Mouse (Mus musculus) forebrain, embryonic 14.5 days (tissue): ENCODE measurements at regions not wholly inside any gene's neighbourhood (a gene's known extent, or its start where the extent isn't known, plus 50 kb on each side); places are given as distances from the start of the nearest gene placed in this dataset.

Source experiments
- ATAC-seq: fragments of 200-750 bp; cut with Nextera tagmentation; 2 replicates; pipeline ENCODE4 v1.8.0; 2017; ENCODE audit warnings: mild to moderate bottlenecking, moderate library complexity
- DNase-seq: peaks from one replicate; pipeline ENCODE4 v3.0.0-alpha.2; 2015; ENCODE audit warnings: low spot score
- H3K27ac ChIP-seq: fragments of 300-500 bp; sonication (generic); 2 replicates; pipeline ENCODE4 v1.5.1; 2014; ENCODE audit warnings: low read depth, mild to moderate bottlenecking, control low read depth, low read length, moderate library complexity
- H3K27me3 ChIP-seq: fragments of 300-500 bp; sonication (generic); replicated peaks from 2 replicates; pipeline ENCODE4 v1.6.1; 2014; ENCODE audit warnings: low read length, control low read depth, mixed read lengths; ENCODE audit not compliant: control insufficient read depth, insufficient read depth
- H3K36me3 ChIP-seq: fragments of 300-500 bp; sonication (generic); 2 replicates; pipeline ENCODE4 v1.6.1; 2014; ENCODE audit warnings: low read length, control low read depth; ENCODE audit not compliant: control insufficient read depth, insufficient read depth
- H3K4me1 ChIP-seq: fragments of 300-500 bp; sonication (generic); 2 replicates; pipeline ENCODE4 v1.6.1; 2014; ENCODE audit warnings: antibody characterized with exemption, low read length, control low read depth; ENCODE audit not compliant: control insufficient read depth, insufficient read depth
- H3K4me2 ChIP-seq: fragments of 300-500 bp; sonication (generic); 2 replicates; pipeline ENCODE4 v1.6.1; 2014; ENCODE audit warnings: mild to moderate bottlenecking, control low read depth, low read length
- H3K4me3 ChIP-seq: fragments of 300-500 bp; sonication (generic); 2 replicates; pipeline ENCODE4 v1.5.1; 2014; ENCODE audit warnings: low read depth, low read length, control low read depth
- H3K9ac ChIP-seq: fragments of 300-500 bp; sonication (generic); 2 replicates; pipeline ENCODE4 v1.6.1; 2014; ENCODE audit warnings: mild to moderate bottlenecking, low read length, control low read depth, moderate library complexity
- H3K9me3 ChIP-seq: fragments of 300-500 bp; sonication (generic); replicated peaks from 2 replicates; pipeline ENCODE4 v1.6.1; 2016; ENCODE audit warnings: low read length, control low read depth, mixed read lengths; ENCODE audit not compliant: control insufficient read depth
- WGBS: fragments of 180-500 bp; shearing (Covaris S2); extraction: QIAGEN DNeasy Blood & Tissue Kit; methylation state at CpG from one replicate; pipeline ENCODE4 v1.1.7; 2014; 5-methylcytosine and 5-hydroxymethylcytosine counted together

- Histone ChIP-seq H3K9ac (no peak overlapping the region), H3K27ac (no peak overlapping the region), H3K9me3 (no peaks in the 10 kb centered on the region), H3K4me1 (no peaks in the 10 kb centered on the region), H3K4me2 (no peak overlapping the region), H3K4me3 (no peak overlapping the region), H3K36me3 (no peaks in the 10 kb centered on the region), H3K27me3 (no peaks in the 10 kb centered on the region)
- WGBS: 77% methylated on average over 2 of the region's 2 CpGs
- peak; percentile 54 for ATAC-seq
- peak; percentile 21 for DNase-seq
These were observed 505.3 kb upstream of the Pou3f4 start for GRCm38 (mm10) chrX:110308810-110309209.

DNA sequence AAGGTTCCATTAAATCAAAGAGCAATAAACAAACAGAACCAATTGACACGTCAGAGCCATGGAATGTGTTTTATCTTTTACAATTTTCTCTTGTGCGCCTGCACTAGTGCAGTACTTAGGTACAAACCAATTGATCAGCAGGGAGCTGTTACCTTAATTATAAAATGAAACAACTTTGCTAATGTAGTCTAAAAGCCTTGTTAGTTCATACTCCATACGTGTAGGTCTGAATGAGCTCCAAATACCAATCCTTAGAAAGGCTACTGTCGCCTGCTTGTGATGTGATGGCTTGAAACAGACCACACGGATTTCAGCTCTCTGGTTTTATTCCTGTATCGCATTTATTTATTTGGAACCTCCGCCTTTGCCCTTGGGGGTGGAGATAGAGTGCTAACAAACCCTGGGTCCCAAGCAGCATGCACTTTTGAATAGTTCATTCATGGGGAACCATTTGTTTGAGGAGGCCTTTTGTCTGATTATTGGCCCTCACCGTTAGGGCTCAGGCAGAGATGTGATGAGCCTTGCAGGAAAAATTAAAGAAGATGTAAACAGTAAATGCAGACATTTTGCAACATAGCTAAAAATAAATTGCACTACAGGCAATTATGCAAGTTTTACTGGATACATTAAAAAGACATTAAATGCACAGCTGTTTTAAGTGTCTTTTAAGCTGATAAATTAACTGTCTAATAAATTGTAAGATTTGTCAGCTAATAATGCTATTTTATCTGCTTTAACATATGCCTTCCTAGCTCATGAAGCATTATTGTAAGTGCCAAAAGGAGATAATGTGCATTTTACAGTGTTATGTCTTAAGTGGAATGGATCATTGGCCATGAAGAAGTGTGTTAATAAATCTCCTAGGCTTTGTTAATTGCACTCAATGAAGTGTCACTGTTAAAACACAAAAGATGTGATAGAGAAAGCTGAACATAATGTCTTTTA lies 496.0 kb upstream of the Pou3f4 start:
- 30% methylated on average over 8 of the region's 8 CpGs for WGBS
- Histone ChIP-seq H3K4me1 (no peaks in the 10 kb centered on the region), H3K4me3 (no peak overlapping the region), H3K36me3 (no peaks in the 10 kb centered on the region), H3K27ac (no peak overlapping the region), H3K27me3 (no peaks in the 10 kb centered on the region), H3K9ac (no peak overlapping the region), H3K4me2 (no peak overlapping the region), H3K9me3 (no peaks in the 10 kb centered on the region)
- ATAC-seq (peak; percentile 44; the same call in 1 of the 2 replicates), DNase-seq (peak; percentile 6)

DNA sequence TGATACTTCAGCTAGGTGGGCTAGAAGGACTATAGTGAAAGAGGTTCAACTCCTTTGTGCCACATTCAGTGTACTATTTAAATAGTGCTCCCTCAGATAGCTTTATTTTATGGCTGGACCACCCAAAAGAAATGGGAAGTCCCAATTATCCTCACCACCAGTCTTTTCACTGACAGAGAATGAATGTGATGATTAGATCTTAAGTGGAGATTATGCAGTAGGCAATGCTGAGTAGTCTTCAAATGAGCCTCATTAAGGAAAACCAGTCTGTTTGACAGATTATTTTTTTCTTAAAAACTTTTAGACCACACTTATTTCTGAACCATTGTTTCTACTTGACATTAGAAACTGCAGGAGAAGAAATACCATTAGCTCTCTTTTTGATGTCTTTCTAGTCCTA lies 493.8 kb upstream of the Pou3f4 start:
- Histone ChIP-seq H3K36me3 (no peaks in the 10 kb centered on the region), H3K27ac (no peak overlapping the region), H3K4me3 (no peak overlapping the region), H3K9me3 (no peaks in the 10 kb centered on the region), H3K9ac (no peak overlapping the region), H3K4me2 (no peak overlapping the region), H3K4me1 (no peaks in the 10 kb centered on the region), H3K27me3 (no peaks in the 10 kb centered on the region)
- DNase-seq: no peak
- no peak for ATAC-seq

- no peaks in the 10 kb centered on the region for H3K27me3 ChIP-seq
- no peak for DNase-seq
- H3K9ac ChIP-seq: no peak overlapping the region
- H3K4me1 ChIP-seq: no peaks in the 10 kb centered on the region
- WGBS: 93% methylated on average over 2 of the region's 2 CpGs
- no peak overlapping the region for H3K4me3 ChIP-seq
- no peak overlapping the region for H3K27ac ChIP-seq
- no peaks in the 10 kb centered on the region for H3K9me3 ChIP-seq
- no peak overlapping the region for H3K4me2 ChIP-seq
- ATAC-seq: no peak
- H3K36me3 ChIP-seq: no peaks in the 10 kb centered on the region
These were observed 479.8 kb upstream of the Pou3f4 start for GRCm38 (mm10) chrX:110334288-110334687.

- no peak overlapping the region for H3K27ac ChIP-seq
- H3K4me3 ChIP-seq: no peak overlapping the region
- H3K36me3 ChIP-seq: no peaks in the 10 kb centered on the region
- no peak overlapping the region for H3K4me2 ChIP-seq
- no peak overlapping the region for H3K9ac ChIP-seq
- H3K4me1 ChIP-seq: no peaks in the 10 kb centered on the region
- no peaks in the 10 kb centered on the region for H3K27me3 ChIP-seq
- H3K9me3 ChIP-seq: no peaks in the 10 kb centered on the region
- WGBS: 61% methylated on average over 1 of the region's 1 CpGs
- DNase-seq: no peak
- ATAC-seq: no peak
These were observed 479.1 kb upstream of the Pou3f4 start for GRCm38 (mm10) chrX:110335013-110335412.
